Mouse (Mus musculus): Measurements from ENCODE around the gene Mief1. TPM values are rescaled to one million over a fixed set of nuclear protein-coding genes. Genes with fewer than 3 reads are reported as not detected.

Mief1 gene
- polyA plus RNA-seq, 1 experiment from 2014 or later = 25.5 TPM

DNA sequence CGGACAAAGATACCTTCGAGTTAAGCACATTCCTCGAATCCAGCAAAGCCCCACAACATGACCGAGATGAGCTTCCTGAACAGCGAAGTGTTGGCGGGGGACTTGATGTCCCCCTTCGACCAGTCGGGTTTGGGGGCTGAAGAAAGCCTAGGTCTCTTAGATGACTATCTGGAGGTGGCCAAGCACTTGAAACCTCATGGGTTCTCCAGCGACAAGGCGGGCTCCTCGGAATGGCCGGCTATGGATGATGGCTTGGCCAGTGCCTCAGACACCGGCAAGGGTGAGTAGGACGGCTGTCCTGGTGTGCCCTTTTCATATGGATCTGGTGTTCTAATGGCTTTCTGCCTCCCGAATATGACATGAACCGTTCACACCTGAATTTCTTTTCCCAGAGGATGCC lies 22.4 kb downstream of the Mief1 start:
- Histone ChIP-seq H3K9me3 (no peaks in the 10 kb centered on the region), H3K36me3 (peaks cover 65% of the 10 kb centered on the region), H3K9ac (peak overlapping the region; percentile 100), H3K4me3 (peak overlapping the region; percentile 100), H3K27me3 (replicated peaks) (no peaks in the 10 kb centered on the region), H3K27ac (replicated peaks) (peak overlapping the region; percentile 100), H3K4me2 (peak overlapping the region; percentile 90), H3K4me1 (peaks cover 64% of the 10 kb centered on the region)
- WGBS = 5% methylated on average over 16 of the region's 16 CpGs
- ATAC-seq (ENCODE audit: extremely low read depth, insufficient number of reproducible peaks, low FRiP score, low TSS enrichment) = no peak

GRCm38 (mm10) chr15:80256656-80257601 lies 23.1 kb downstream of the Mief1 start:
- WGBS = 55% methylated on average over 12 of the region's 12 CpGs
- peaks cover 60% of the 10 kb centered on the region for H3K36me3 ChIP-seq
- no peaks in the 10 kb centered on the region for H3K9me3 ChIP-seq
- H3K27ac ChIP-seq (replicated peaks) = peak overlapping the region; percentile 100
- peak overlapping the region; percentile 100 for H3K9ac ChIP-seq
- peak overlapping the region; percentile 100 for H3K4me3 ChIP-seq
- no peaks in the 10 kb centered on the region for H3K27me3 ChIP-seq (replicated peaks)
- H3K4me1 ChIP-seq = peaks cover 57% of the 10 kb centered on the region
- no peak for ATAC-seq (ENCODE audit: extremely low read depth, insufficient number of reproducible peaks, low FRiP score, low TSS enrichment)
- H3K4me2 ChIP-seq = peak overlapping the region; percentile 90

DNA sequence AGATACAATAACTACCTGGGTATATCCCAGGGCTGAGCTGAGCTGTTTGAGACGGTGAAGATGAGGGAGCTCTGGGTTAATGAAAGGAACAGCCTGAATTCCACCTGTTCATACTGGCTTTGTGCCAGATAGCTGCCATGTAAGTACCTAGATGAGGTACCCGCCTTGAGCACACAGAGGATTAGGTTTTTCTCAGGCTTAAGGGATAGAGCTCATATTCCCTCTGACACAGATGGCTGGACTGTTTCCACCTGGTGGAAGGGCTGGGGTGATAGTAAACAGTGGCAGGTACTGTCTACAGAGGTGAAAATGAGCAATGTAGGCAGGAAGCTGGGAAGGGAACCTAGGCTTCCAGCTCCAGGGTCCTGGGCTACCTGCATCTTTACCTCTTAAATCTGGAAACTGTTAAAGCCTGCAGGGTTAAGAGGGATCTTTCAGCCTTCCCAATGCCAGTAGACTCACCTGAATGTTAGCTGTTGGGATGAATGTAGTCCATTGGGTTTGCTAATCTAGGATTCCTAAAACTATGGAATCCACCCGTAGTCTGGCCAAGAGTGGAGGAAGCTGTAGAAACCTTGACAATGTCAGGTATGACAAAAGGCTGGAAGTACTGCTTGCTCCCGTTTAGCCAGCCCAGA lies 23.9 kb downstream of the Mief1 start:
- Histone ChIP-seq H3K9ac (peak overlapping the region; percentile 100), H3K27me3 (replicated peaks) (no peaks in the 10 kb centered on the region), H3K36me3 (peaks cover 53% of the 10 kb centered on the region), H3K4me2 (peak overlapping the region; percentile 90), H3K4me1 (peaks cover 53% of the 10 kb centered on the region), H3K9me3 (no peaks in the 10 kb centered on the region), H3K27ac (replicated peaks) (peak overlapping the region; percentile 100), H3K4me3 (peak overlapping the region; percentile 100)
- 28% methylated on average over 4 of the region's 4 CpGs for WGBS
- ATAC-seq (ENCODE audit: extremely low read depth, insufficient number of reproducible peaks, low FRiP score, low TSS enrichment) = no peak

DNA sequence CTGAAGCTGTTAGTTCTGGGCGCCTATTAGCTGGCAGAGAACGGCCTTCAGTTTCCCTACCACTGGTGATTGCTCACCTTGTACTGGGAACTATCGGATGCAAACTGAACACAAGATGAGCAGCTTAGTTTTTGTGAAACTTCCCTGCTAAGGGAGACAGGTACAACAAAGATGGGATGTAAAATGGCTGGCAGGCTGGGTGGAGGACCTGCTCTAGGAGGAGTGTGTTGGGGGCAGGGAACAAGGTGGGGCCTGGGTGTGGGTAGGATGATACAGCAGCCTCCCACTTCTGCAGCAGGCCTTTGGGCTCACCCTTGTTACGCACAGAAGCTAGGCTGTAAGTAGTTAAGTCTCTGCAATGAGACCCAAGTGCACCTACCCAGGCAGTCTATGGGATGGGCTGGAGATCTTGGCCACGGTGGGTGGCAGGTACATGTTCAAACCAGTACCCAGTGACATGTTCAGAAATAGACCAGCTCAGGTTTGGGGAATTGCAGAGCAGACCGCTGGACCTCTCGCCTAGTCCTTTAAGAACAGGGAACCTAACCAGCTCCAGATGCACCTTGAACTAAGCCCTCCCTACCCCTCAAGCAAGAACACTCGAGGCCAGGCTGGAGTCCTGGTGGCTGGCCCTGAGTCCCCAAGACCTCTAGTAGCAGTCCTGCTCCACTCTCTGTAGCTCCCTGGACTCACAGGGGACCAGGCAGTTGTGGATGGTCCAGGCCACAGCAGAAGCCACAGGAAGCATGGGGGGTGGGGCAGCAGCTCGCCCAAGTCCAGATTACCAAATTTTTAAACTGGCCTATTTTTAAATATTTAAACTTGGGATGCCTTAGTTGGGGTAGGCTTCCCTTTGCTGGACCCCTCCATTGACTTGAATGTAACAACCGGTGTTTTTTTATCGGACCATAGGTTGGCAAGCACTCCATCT lies 24.7 kb downstream of the Mief1 start:
- H3K4me2 ChIP-seq = peak overlapping the region; percentile 90
- 54% methylated on average over 11 of the region's 11 CpGs for WGBS
- H3K4me1 ChIP-seq = peaks cover 53% of the 10 kb centered on the region
- H3K27ac ChIP-seq (replicated peaks) = peak overlapping the region; percentile 100
- no peaks in the 10 kb centered on the region for H3K27me3 ChIP-seq (replicated peaks)
- H3K4me3 ChIP-seq = peak overlapping the region; percentile 100
- ATAC-seq (ENCODE audit: extremely low read depth, insufficient number of reproducible peaks, low FRiP score, low TSS enrichment) = no peak
- H3K9me3 ChIP-seq = no peaks in the 10 kb centered on the region
- H3K9ac ChIP-seq = peak overlapping the region; percentile 100
- peaks cover 49% of the 10 kb centered on the region for H3K36me3 ChIP-seq

DNA sequence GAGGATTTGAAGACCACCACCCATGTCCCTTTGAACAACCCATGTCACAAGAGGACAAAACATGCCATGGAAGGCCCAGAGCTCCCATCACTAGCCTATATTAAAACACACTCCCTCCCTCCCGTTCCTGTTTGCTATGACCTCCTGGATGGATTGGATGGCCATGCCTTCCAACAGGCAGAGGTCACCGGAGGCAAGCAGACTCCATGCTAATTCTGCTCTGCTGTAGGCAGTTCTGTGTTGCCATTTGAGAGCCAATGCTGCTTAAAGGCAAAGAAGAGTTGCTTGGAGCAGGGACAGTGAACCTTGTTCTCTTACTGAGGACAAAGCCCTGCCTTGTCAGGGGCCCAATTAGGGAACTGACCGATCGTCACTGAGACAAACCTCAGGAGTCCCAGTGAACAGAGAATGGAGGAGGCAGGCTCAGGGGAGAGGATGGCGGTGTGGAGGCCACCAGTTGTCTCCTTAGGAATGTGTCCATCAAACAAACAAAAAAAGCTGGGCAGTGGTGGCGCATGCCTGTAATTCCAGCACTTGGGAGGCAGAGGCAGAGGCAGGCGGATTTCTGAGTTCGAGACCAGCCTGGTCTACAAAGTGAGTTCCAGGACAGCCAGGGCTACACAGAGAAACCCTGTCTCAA lies 25.7 kb downstream of the Mief1 start:
- no peak for ATAC-seq (ENCODE audit: extremely low read depth, insufficient number of reproducible peaks, low FRiP score, low TSS enrichment)
- no peaks in the 10 kb centered on the region for H3K9me3 ChIP-seq
- peak overlapping the region; percentile 30; the same call in 1 of the 2 replicates for H3K27ac ChIP-seq (replicated peaks)
- 77% methylated on average over 8 of the region's 8 CpGs for WGBS
- no peaks in the 10 kb centered on the region for H3K27me3 ChIP-seq (replicated peaks)
- no peak overlapping the region for H3K9ac ChIP-seq
- peaks cover 47% of the 10 kb centered on the region for H3K4me1 ChIP-seq
- peaks cover 49% of the 10 kb centered on the region for H3K36me3 ChIP-seq
- H3K4me2 ChIP-seq = peak overlapping the region; percentile 90; the same call in 1 of the 2 replicates
- H3K4me3 ChIP-seq = no peak overlapping the region; the same call in 1 of the 2 replicates

DNA sequence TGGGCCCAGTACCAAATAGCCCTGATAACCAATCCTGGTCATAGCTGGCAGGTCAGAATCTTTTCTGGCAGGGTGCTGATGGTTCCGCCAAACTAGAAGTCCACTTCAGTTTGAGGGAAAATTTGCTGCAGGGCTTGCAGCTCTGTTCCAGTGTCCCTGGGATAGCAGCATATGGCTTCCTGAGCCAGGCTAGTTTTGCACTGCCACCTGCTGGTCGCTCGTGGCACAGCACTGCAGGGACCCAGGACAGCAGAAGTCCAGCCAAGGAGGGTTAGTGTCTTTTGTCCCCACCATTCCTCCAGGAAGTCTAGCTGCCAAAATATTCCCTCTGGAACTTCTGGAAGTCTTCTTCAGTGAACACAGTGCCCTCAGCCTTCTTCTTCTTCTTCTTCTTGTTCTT lies 26.9 kb downstream of the Mief1 start:
- H3K27me3 ChIP-seq (replicated peaks) = no peaks in the 10 kb centered on the region
- no peak overlapping the region for H3K9ac ChIP-seq
- H3K4me2 ChIP-seq = no peak overlapping the region
- H3K36me3 ChIP-seq = peaks cover 49% of the 10 kb centered on the region
- no peak for ATAC-seq (ENCODE audit: extremely low read depth, insufficient number of reproducible peaks, low FRiP score, low TSS enrichment)
- peaks cover 49% of the 10 kb centered on the region for H3K4me1 ChIP-seq
- no peaks in the 10 kb centered on the region for H3K9me3 ChIP-seq
- H3K4me3 ChIP-seq = no peak overlapping the region
- no peak overlapping the region for H3K27ac ChIP-seq (replicated peaks)
- WGBS = 15% methylated on average over 3 of the region's 3 CpGs

GRCm38 (mm10) chr15:80261100-80261499 lies 27.3 kb downstream of the Mief1 start:
- Histone ChIP-seq H3K9ac (no peak overlapping the region), H3K4me1 (peaks cover 49% of the 10 kb centered on the region), H3K27ac (replicated peaks) (no peak overlapping the region), H3K4me2 (no peak overlapping the region), H3K27me3 (replicated peaks) (no peaks in the 10 kb centered on the region), H3K4me3 (no peak overlapping the region), H3K36me3 (peaks cover 47% of the 10 kb centered on the region), H3K9me3 (no peaks in the 10 kb centered on the region)
- 80% methylated on average over 7 of the region's 7 CpGs for WGBS
- no peak for ATAC-seq (ENCODE audit: extremely low read depth, insufficient number of reproducible peaks, low FRiP score, low TSS enrichment)

DNA sequence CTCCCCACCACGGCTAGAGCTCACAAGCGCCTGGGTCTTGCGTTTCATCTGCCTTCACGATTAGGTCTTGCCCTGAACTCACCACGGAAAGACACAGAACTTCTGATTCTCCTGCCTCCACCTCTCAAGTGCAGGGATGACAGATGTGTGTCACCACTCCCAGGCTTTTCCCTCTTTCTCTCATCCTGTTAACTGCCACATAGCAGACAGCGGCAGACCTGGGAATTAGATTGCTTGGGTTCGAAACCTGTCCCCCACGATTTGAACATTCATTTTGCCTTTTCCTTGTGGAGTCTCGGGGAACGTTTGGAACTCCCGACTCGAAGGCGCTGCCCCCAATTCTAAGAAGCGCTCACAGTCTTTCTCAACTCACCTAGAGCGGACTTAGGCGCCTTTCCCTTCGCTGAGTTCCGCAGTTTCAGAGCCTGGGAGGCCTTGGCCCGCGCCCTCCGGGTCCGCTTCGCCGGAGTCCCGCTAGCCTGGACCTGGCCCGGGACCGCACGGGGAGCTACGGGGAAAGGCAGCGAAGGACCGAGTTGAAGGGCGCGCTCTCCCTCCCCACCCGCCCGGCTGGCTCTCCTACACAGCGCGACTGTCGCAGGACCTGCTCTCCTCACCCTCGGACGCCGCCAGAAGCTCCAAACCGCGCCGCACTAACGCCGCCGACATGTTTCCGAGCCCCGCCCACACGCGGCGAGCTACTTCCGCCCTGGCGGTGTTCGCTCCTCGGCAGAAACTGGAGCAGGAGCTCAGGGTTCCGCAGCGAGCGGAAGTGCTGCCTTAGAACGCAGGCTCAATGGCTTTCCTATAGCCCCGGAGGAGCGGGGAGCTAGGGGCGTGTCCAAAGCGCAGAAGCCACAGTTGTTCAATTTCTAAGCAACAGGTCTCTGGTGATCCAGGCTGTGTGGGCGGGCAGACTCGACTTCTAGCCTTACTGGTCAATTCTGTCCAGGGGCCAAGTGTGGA lies 30.1 kb downstream of the Mief1 start, which contains the start of gene Rps19bp1:
Rps19bp1 (minus strand) TSS at position 706 of the 966 bp plus-strand sequence.
- H3K9ac ChIP-seq = peak within 1 kb of the TSS; percentile 96
- H3K4me1 ChIP-seq = peaks cover 23% of the 10 kb centered on the region
- H3K4me2 ChIP-seq = peak within 1 kb of the TSS; percentile 89
- H3K36me3 ChIP-seq = peaks cover 23% of the 10 kb centered on the region
- peaks cover 3% of the 10 kb centered on the region; the same call in 1 of the 2 replicates for H3K27me3 ChIP-seq (replicated peaks)
- peak; percentile 84 for ATAC-seq (ENCODE audit: extremely low read depth, insufficient number of reproducible peaks, low FRiP score, low TSS enrichment)
- H3K27ac ChIP-seq (replicated peaks) = peak within 1 kb of the TSS; percentile 67
- peak within 1 kb of the TSS; percentile 91 for H3K4me3 ChIP-seq
- no peaks in the 10 kb centered on the region for H3K9me3 ChIP-seq
- under 1% methylated on average over 65 of the region's 66 CpGs for WGBS

- H3K9me3 ChIP-seq = no peaks in the 10 kb centered on the region; the same call in 1 of the 2 replicates
- peaks cover 3% of the 10 kb centered on the region; the same call in 1 of the 2 replicates for H3K27me3 ChIP-seq (replicated peaks)
- WGBS = 0% methylated on average over 2 of the region's 2 CpGs
- no peak overlapping the region for H3K27ac ChIP-seq (replicated peaks)
- H3K4me2 ChIP-seq = no peak overlapping the region
- no peak overlapping the region for H3K9ac ChIP-seq
- H3K4me1 ChIP-seq = peaks cover 17% of the 10 kb centered on the region
- ATAC-seq (ENCODE audit: extremely low read depth, insufficient number of reproducible peaks, low FRiP score, low TSS enrichment) = no peak
- H3K36me3 ChIP-seq = no peaks in the 10 kb centered on the region
- no peak overlapping the region for H3K4me3 ChIP-seq
These were observed 32.5 kb downstream of the Mief1 start for GRCm38 (mm10) chr15:80266281-80266680.

Data from heart, embryonic 13.5 days (tissue).